Mouse (Mus musculus) ES-E14 (cell line): Measurements from ENCODE around the gene Zfyve1.

Experiments
- CHD2 ChIP-seq: IDR thresholded peaks from 2 replicates; pipeline ENCODE4 v1.6.1; 2014; ENCODE audit warnings: mild to moderate bottlenecking, low read depth, low read length, inconsistent platforms
- HCFC1 ChIP-seq: IDR thresholded peaks from 2 replicates; pipeline ENCODE4 v1.6.1; 2012; ENCODE audit warnings: low read length, inconsistent platforms, borderline replicate concordance; ENCODE audit not compliant: insufficient read depth
- MAFK ChIP-seq: IDR thresholded peaks from 2 replicates; pipeline ENCODE4 v1.6.1; 2014; ENCODE audit warnings: mild to moderate bottlenecking, low read depth, low read length, inconsistent platforms; ENCODE audit not compliant: insufficient read depth

DNA sequence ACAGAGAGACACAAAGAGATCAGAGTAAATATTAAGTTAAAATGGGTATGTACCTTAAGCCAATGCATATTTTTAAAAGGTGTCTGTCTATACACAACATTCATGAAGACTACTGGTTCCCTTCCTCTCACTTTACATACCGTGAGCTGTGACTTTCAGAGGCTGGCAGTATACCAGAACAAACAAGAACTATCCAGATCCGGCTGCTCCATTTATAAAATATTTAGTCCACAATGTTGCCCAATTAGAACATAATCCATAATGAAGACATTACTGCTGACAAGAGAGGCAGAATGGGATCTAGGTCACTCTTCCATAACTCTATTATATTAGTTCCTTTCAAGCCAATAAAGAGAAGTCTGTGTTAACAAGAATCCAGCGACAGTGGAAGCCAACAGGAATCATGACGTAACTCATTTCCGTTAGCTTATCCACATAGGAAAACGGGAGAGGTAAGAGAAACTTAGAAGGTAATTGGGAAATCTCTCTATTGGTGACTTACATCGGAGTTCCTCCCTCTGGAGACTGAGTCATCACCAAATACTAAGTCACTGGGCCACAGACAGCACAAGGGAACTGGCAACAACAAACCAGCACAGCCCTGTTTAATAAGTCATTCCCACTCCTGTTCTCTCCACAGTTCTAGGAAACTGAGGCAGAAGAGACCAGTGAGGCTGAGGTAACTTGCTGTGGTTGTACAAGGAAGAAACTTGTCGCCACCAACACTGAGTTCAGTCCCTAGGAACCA, 5.1 kb downstream of the Zfyve1 start:
- TF ChIP-seq HCFC1 (no peak), CHD2 (no peak), MAFK (no peak)
